Mouse (Mus musculus) lung, postnatal 0 days (tissue): ENCODE measurements around the gene Sae1.

Experiments used
- CTCF ChIP-seq: IDR thresholded peaks from 2 replicates; pipeline ENCODE4 v1.5.1; 2016; ENCODE audit warnings: antibody characterized with exemption, mild to moderate bottlenecking
- EP300 ChIP-seq: IDR thresholded peaks from 2 replicates; pipeline ENCODE4 v1.6.1; 2016; ENCODE audit warnings: antibody characterized with exemption, mild to moderate bottlenecking, control low read depth

- TF ChIP-seq CTCF, result no peak
- peak; percentile 74 for TF ChIP-seq EP300
These were observed 21.4 kb downstream of the Sae1 start for GRCm38 (mm10) chr7:16366133-16366646.
